Mouse (Mus musculus): Measurements from ENCODE around the gene Itpripl2.

- no peak for TF ChIP-seq CTCF (IDR thresholded peaks at IDR 0.05; ENCODE audit: low read depth, low read length)
- TF ChIP-seq POLR2AphosphoS5 (IDR thresholded peaks at IDR 0.05; ENCODE audit: insufficient replicate concordance, low read depth, low read length) = no peak
- TF ChIP-seq GATA1 (IDR thresholded peaks at IDR 0.05; ENCODE audit: borderline replicate concordance, low read length) = no peak
- no peak for TF ChIP-seq TAL1 (conservative IDR thresholded peaks at IDR 0.05; ENCODE audit: low read depth, low read length)
These were observed 12.1 kb upstream of the Itpripl2 start for GRCm38 (mm10) chr7:118503844-118504243.

All from G1E (cell line).